Mouse (Mus musculus): Measurements from ENCODE around the gene Adgrg1.

DNA sequence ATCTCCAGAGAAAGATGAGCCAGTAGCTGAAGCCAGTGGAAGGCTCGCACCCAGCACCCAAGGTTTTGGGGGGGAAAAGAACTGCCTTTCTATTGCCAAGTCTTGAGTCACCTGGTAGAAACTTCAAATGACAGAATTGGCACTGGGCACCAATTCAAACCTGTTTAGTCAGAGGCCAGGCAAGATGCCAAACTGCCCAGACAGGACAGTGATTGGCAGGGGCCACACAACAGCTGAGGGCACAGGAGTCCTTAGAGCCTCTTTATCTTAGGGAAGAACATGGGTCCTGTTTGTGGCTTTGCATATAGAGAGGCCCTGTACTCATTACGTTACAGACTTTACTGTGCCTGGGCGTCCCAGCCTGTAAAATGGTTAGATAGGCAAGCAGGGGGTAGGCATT is 7.0 kb upstream of the Adgrg1 start:
- TF ChIP-seq CTCF (IDR thresholded peaks at IDR 0.05; ENCODE audit: low read depth) (no peak), EP300 (IDR thresholded peaks at IDR 0.05; ENCODE audit: low read depth) (0 out of 2 replicates have a peak, but pooled peaks have one; percentile 33)

Measured in liver, embryonic 14.5 days (tissue).